Mouse (Mus musculus): ENCODE data around the gene Fgfr2.

- TF ChIP-seq CTCF (IDR thresholded peaks at IDR 0.05; ENCODE audit: insufficient read depth, low read length) = peak; percentile 81
- TF ChIP-seq POLR2A (IDR thresholded peaks at IDR 0.05; ENCODE audit: borderline replicate concordance, extremely low read depth, low read depth, low read length) = no peak
These were observed 1583.2 kb downstream of the Fgfr2 start for GRCm38 (mm10) chr7:131539979-131540378.
